Mouse (Mus musculus): ENCODE results near the gene Ccdc134.

- no peak for TF ChIP-seq TAL1 (IDR thresholded peaks at IDR 0.05; ENCODE audit: low read length)
- TF ChIP-seq GATA1 (IDR thresholded peaks at IDR 0.05; ENCODE audit: low read length) = no peak
Measured at GRCm38 (mm10) chr15:82165332-82166239, 37.9 kb downstream of the Ccdc134 start.
